Mouse (Mus musculus): Measurements from ENCODE around the gene Tnfrsf13b. TPM values are rescaled to one million over a fixed set of nuclear protein-coding genes. Genes with fewer than 3 reads are reported as not detected.

The Tnfrsf13b gene
- total and polyA plus RNA-seq, 2 experiments, result 0.65 to 0.91 TPM

DNA sequence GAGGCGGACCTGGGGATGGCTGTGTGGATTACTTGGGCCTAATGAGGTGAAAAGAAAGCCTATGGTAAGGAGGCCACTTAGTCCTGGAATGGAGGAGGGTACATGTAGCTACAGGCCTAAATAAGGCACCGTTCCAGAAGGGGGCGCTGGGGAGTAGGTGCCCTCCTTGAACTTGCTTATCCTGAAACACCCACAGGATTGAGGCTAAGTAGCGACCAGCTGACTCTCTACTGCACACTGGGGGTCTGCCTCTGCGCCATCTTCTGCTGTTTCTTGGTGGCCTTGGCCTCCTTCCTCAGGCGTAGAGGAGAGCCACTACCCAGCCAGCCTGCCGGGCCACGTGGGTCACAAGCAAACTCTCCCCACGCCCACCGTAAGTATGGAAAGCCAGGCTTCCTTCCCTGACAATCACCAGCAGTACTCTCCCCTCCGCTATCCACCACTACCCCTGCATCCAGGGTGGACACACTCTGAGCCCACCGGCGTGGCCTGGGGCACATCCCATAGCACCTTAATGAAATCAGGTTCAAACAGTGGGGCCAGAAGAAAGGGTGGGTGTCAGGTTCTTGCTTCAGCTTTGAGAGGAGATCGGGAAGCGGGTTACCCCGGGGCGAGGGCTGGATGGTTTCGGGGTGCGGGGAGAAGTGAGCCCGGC is 20.2 kb downstream of the Tnfrsf13b start:
- Histone ChIP-seq H3K36me3 (ENCODE audit: control insufficient read depth, insufficient read depth, low read length) (no peaks in the 10 kb centered on the region), H3K9ac (ENCODE audit: low read depth, low read length) (no peak overlapping the region), H3K27me3 (ENCODE audit: control insufficient read depth, insufficient read depth, low read length) (peaks cover 10% of the 10 kb centered on the region), H3K4me1 (ENCODE audit: control insufficient read depth, insufficient read depth, low read length) (no peaks in the 10 kb centered on the region), H3K79me2 (ENCODE audit: control insufficient read depth, insufficient read depth, low read length) (no peaks in the 10 kb centered on the region), H3K4me3 (ENCODE audit: insufficient read depth, low read depth, low read length) (no peak overlapping the region; the same call in 1 of the 2 replicates), H3K27ac (replicated peaks; ENCODE audit: insufficient read depth, low read depth, low read length) (no peak overlapping the region)
- 27% methylated on average over 20 of the region's 20 CpGs for whole genome bisulfite sequencing
- peak; percentile 6 for DNase-seq (ENCODE audit: extremely low read depth, low read depth, low spot score)
- TF ChIP-seq POLR2A (IDR thresholded peaks at IDR 0.05; ENCODE audit: extremely low read depth, insufficient read depth, low read length) (no peak), CTCF (IDR thresholded peaks at IDR 0.05; ENCODE audit: low read depth, low read length) (0 out of 2 replicates have a peak, but pooled peaks have one; percentile 29)

GRCm38 (mm10) chr11:61147300-61147683 is 20.7 kb downstream of the Tnfrsf13b start:
- TF ChIP-seq POLR2A (IDR thresholded peaks at IDR 0.05; ENCODE audit: extremely low read depth, insufficient read depth, low read length) (no peak), CTCF (IDR thresholded peaks at IDR 0.05; ENCODE audit: low read depth, low read length) (no peak)
- no peak overlapping the region for H3K9ac ChIP-seq (ENCODE audit: low read depth, low read length)

DNA sequence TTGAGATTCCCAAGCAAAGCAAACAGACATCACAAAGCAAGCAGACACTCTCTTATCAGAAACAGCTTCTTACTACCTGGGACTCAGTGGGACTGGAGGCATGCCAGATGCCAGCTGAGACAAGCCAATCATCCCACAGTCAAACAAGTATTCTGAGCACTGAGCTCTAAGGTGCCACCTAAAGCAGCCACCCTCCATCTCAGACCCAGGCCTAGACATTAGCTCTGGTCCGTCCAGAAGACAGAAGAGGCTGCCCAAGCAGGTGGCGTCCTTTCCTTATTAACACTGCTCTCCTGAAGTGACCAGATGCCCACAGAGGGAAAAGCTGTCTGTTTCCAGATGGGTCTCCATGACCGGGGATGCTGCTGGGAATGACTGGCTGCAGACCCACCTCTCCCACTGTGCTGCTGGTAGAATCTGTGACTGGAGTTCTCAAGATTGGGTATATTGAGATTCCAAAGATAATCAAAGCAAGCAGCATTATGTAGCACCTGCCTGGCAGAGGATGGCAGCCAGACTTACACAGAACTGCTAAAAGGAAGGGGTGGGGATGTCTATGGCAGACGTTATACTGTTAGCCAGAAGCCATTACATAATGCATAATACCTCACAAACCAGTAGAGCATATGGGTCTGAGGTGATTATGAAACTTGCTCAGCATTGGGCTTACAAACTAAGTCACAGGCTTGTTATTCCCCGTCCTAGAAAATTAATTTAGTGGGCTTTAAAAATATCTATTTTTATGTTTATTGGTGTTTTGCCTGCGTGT is 23.9 kb downstream of the Tnfrsf13b start:
- peaks cover 10% of the 10 kb centered on the region for H3K27me3 ChIP-seq (ENCODE audit: control insufficient read depth, insufficient read depth, low read length)
- TF ChIP-seq POLR2A (IDR thresholded peaks at IDR 0.05; ENCODE audit: extremely low read depth, insufficient read depth, low read length) (no peak), CTCF (IDR thresholded peaks at IDR 0.05; ENCODE audit: low read depth, low read length) (no peak)
- 79% methylated on average over 6 of the region's 6 CpGs for WGBS
- H3K4me1 ChIP-seq (ENCODE audit: control insufficient read depth, insufficient read depth, low read length), result no peaks in the 10 kb centered on the region
- H3K9ac ChIP-seq (ENCODE audit: low read depth, low read length), result no peak overlapping the region
- H3K79me2 ChIP-seq (ENCODE audit: control insufficient read depth, insufficient read depth, low read length), result no peaks in the 10 kb centered on the region
- no peak for DNase-seq (ENCODE audit: extremely low read depth, low read depth, low spot score)
- no peak overlapping the region for H3K4me3 ChIP-seq (ENCODE audit: insufficient read depth, low read depth, low read length)
- no peak overlapping the region for H3K27ac ChIP-seq (replicated peaks; ENCODE audit: insufficient read depth, low read depth, low read length)
- peaks cover 17% of the 10 kb centered on the region for H3K36me3 ChIP-seq (ENCODE audit: control insufficient read depth, insufficient read depth, low read length)

More at GRCm38 (mm10) chr11:61147300-61147683, 20.7 kb downstream of the Tnfrsf13b start:
- peaks cover 10% of the 10 kb centered on the region for H3K27me3 ChIP-seq (ENCODE audit: control insufficient read depth, insufficient read depth, low read length)
- no peaks in the 10 kb centered on the region for H3K79me2 ChIP-seq (ENCODE audit: control insufficient read depth, insufficient read depth, low read length)
- no peak overlapping the region for H3K27ac ChIP-seq (replicated peaks; ENCODE audit: insufficient read depth, low read depth, low read length)
- no peaks in the 10 kb centered on the region for H3K36me3 ChIP-seq (ENCODE audit: control insufficient read depth, insufficient read depth, low read length)
- no peaks in the 10 kb centered on the region for H3K4me1 ChIP-seq (ENCODE audit: control insufficient read depth, insufficient read depth, low read length)
- no peak overlapping the region; the same call in 1 of the 2 replicates for H3K4me3 ChIP-seq (ENCODE audit: insufficient read depth, low read depth, low read length)
- no peak for DNase-seq (ENCODE audit: extremely low read depth, low read depth, low spot score)
- 8% methylated on average over 32 of the region's 32 CpGs for WGBS

DNA sequence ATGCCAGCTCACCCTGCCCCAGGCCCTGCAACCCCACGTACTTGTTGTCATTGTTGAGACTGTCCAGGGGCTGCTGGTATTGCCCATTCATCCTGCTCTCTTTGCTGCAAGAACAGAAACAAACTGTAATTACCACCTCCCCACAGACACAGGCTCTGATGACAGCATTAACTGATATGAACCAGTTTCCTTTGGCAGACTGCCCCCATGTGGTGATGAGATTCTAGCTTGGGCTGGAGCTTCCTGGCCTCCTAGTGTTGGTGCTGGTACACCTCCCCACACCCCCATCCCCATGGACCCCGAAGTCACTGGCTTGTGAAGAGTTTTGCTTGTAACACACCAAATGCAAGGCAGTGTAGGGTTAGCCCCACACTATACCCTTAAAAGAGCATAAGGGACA is 29.2 kb downstream of the Tnfrsf13b start:
- no peak overlapping the region for H3K9ac ChIP-seq (ENCODE audit: low read depth, low read length)
- WGBS, result 86% methylated on average over 2 of the region's 2 CpGs
- no peak for DNase-seq (ENCODE audit: extremely low read depth, low read depth, low spot score)
- peaks cover 48% of the 10 kb centered on the region for H3K36me3 ChIP-seq (ENCODE audit: control insufficient read depth, insufficient read depth, low read length)
- no peaks in the 10 kb centered on the region for H3K79me2 ChIP-seq (ENCODE audit: control insufficient read depth, insufficient read depth, low read length)
- peak; percentile 28; the same call in 1 of the 2 replicates for TF ChIP-seq CTCF (IDR thresholded peaks at IDR 0.05; ENCODE audit: low read depth, low read length)
- no peak for TF ChIP-seq POLR2A (IDR thresholded peaks at IDR 0.05; ENCODE audit: extremely low read depth, insufficient read depth, low read length)
- no peak overlapping the region for H3K4me3 ChIP-seq (ENCODE audit: insufficient read depth, low read depth, low read length)
- no peaks in the 10 kb centered on the region for H3K4me1 ChIP-seq (ENCODE audit: control insufficient read depth, insufficient read depth, low read length)
- no peaks in the 10 kb centered on the region for H3K27me3 ChIP-seq (ENCODE audit: control insufficient read depth, insufficient read depth, low read length)
- no peak overlapping the region for H3K27ac ChIP-seq (replicated peaks; ENCODE audit: insufficient read depth, low read depth, low read length)

DNA sequence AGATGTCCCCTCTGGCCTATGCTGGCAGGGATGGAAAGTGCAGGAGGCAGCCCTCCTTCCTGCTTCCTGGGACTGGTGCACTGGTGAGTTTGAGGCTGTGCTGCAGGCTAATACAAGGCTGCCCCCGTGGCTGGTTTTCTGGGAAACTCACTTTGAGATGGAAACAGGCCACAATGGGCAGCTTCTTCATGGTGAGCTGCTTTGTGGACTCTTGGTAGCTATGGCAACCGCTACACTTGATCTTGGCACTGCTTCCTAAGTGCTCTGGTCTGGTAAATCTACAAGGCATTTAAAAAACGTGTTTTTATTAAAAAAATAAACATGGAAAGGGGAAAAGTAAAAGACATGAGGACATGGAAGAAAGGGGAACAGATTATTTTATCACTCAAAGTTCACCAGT is 31.6 kb downstream of the Tnfrsf13b start:
- no peak for TF ChIP-seq POLR2A (IDR thresholded peaks at IDR 0.05; ENCODE audit: extremely low read depth, insufficient read depth, low read length)
- TF ChIP-seq CTCF (IDR thresholded peaks at IDR 0.05; ENCODE audit: low read depth, low read length), result no peak
- H3K9ac ChIP-seq (ENCODE audit: low read depth, low read length), result no peak overlapping the region
- no peaks in the 10 kb centered on the region for H3K4me1 ChIP-seq (ENCODE audit: control insufficient read depth, insufficient read depth, low read length)
- H3K27me3 ChIP-seq (ENCODE audit: control insufficient read depth, insufficient read depth, low read length), result no peaks in the 10 kb centered on the region
- WGBS, result 83% methylated on average over 3 of the region's 3 CpGs
- DNase-seq (ENCODE audit: extremely low read depth, low read depth, low spot score), result no peak
- H3K4me3 ChIP-seq (ENCODE audit: insufficient read depth, low read depth, low read length), result no peak overlapping the region
- H3K79me2 ChIP-seq (ENCODE audit: control insufficient read depth, insufficient read depth, low read length), result no peaks in the 10 kb centered on the region
- peaks cover 54% of the 10 kb centered on the region for H3K36me3 ChIP-seq (ENCODE audit: control insufficient read depth, insufficient read depth, low read length)
- no peak overlapping the region for H3K27ac ChIP-seq (replicated peaks; ENCODE audit: insufficient read depth, low read depth, low read length)

Measured in liver, adult 2 months (tissue).